Mouse (Mus musculus) cerebellum, postnatal 36 days (tissue): ENCODE data around the gene Prrx1.

ENCODE experiments used
- DNase-seq, 2 experiments: peaks; one replicate each; pipeline ENCODE4 v3.0.0; 2021 to 2022; ENCODE audit warnings: mixed read lengths in 2 of 2

Gene Prrx1

GRCm38 (mm10) chr1:163311006-163311836 is 2.3 kb downstream of the Prrx1 start:
- no peak for DNase-seq

DNA sequence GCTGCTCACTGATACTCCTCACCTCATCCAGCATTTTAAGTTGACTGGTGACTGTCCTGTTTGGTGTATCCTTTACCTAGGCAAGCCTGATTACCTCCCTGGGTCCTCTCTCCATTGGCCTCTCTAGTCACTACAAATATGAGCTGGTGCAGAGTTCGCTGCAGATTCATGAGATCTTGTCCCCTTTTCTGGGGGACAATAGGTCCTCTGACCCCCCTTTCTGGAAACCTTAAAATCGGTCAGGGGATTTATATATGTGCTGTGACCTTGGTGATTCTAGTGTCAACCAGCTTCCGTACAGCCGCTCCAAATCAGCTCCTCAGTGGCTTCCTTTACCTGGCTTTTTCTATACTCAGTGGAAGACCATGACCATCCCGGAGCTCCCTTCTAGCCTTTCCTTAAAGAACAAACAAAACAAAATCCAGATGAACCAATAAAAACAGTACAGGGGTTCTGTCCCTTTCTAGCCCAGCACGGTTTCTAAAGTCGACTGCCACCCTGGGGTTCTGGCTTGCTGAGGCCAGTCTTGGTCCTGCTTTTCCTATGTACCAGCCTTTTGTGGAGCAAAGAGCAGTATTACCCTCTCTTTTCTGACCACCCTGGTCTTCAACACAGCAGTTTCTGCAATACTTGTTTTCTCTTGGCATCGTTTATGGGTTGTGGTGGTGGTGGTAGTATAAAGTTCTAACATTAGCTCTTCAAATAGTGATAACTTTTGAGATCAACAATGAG is 3.3 kb downstream of the Prrx1 start:
- DNase-seq: no peak

- DNase-seq: no peak
Observed at GRCm38 (mm10) chr1:163309466-163309865, 4.0 kb downstream of the Prrx1 start.

DNA sequence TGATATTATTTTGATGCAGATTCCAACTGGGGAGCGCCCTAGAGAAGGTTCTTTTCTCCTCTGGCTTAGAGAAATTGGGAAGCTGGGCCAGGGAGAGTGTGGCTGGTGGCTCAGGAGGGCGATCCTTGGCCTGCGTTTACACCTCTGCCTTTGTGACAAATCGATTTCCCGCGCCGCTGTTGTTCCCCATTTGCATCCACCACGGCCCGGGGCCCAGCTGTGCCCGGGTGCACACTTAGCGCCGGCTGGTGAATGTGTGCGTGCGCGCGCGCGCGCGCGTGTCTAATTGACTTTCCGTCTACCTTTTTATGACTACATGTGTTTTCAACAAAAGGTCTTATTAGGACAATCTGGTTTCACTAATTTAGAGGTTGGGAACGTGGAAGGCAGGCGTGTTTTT is 4.9 kb downstream of the Prrx1 start:
- no peak for DNase-seq

DNA sequence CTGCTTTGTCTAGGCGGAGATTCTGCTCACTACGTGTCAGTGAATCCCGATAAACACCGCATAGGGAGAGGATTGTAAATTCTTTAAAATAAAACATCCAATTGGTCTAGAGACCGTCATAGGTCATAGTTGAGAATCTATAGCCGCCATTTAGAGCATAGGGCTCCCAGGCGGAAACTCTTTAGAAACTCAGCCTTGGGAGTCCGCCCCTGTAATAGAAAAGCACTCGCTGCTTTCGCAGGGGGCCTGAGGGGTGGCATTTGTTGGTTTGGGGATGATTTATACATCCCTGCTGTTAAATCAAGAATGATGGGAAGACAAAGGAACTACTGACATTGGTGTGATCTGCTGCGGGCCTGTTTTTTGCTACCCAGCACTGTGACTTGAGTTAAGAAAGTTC is 5.8 kb downstream of the Prrx1 start:
- DNase-seq: no peak

GRCm38 (mm10) chr1:163305956-163306355 is 7.6 kb downstream of the Prrx1 start:
- no peak for DNase-seq

- no peak for DNase-seq
Observed at GRCm38 (mm10) chr1:163304837-163305236, 8.7 kb downstream of the Prrx1 start.

DNA sequence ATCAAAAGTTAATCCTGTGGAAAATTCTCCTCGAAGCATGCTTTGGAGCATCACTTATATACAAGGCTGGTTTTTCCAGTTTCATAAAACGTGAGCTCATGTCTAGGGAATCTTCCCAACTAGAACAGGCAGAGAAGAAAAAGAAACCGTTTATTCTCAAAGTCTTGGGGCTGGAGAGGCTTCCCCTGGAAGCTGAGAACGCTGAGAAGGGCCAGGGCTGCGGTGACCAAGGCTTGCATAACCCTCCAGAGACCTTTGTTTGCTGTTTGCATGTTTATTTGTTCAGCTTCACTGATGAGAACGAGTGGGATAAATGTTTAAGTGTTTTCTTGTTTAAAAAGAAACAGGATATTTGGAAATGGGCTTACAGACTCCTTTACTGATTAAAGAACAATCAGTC is 11.2 kb downstream of the Prrx1 start:
- DNase-seq: no peak

DNA sequence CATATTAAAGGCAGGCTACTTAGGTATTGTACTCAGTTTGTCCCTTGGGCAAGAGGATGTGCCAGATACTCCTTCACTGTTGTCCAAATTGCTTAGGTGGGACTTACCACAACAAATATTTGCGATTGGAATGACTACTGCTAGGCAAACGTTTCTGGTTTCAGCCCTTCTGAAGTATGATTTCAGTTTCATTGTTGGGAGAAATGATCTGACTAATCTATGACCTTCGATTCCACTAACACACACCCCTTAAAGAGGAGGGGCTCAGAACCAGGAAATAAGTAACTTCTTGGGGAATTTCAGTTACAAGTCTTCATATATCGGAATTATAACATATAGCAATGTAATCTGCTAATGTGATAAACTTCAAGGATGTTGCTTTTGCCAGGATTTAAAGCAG is 20.4 kb downstream of the Prrx1 start:
- no peak for DNase-seq

GRCm38 (mm10) chr1:163291925-163292324 is 21.6 kb downstream of the Prrx1 start:
- no peak for DNase-seq

GRCm38 (mm10) chr1:163289131-163289530 is 24.4 kb downstream of the Prrx1 start:
- DNase-seq: no peak

DNA sequence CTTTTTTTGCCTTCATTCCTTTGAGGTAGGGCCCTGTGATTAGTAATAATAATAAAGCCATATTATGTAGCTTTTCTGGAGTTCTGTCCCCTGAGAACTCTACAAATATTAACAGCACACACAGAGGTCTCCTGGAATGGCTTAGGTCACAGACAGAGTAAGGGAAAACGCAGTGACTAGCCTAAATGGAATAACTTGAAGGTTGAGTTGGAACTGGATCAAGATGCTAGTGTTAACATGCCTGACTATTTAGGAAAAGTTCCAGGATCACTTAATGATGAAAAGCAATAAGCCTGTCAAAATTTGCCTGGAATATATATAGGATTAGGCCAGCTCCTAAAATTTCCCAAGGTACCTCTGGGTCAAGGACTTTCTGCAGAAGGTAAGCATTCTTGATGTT is 28.0 kb downstream of the Prrx1 start:
- DNase-seq: no peak

GRCm38 (mm10) chr1:163285136-163285535 is 28.4 kb downstream of the Prrx1 start:
- DNase-seq: no peak

- no peak for DNase-seq
Observed at GRCm38 (mm10) chr1:163283980-163284635, 29.4 kb downstream of the Prrx1 start.

DNA sequence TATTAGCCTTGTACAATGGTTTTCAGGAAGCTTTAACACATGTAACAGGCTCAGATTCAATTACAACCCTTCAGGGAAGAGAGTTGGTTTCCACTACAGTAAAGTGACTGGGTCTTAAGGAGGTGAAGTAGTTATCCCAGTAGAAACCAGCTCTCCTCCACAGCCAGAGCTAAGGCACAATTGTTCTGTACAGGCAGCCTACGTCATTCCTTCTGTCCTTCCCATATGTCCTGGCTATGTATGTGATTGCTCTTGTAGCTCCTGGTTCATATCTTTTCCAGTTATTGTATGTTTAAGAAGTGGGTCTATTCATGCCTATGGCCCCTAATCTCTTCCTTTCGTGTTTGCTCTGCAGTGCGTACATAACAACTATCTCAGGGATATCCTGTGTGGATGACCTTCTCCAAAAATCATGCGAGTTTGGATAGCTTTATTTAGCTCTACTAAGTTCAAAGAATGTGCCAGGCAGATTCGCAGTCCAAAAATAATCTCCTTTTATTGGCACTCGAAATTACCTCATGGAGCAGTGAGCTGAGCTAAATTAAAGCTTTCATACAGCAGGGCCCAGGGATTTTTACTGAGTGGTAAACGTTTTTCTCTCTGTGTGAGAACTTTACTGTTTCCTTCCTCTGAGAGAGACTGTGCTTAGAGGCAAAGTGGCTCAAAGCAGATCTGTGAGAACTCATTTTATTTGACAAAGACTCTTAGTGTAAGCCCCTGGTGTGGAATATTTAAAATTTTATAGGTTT is 31.9 kb downstream of the Prrx1 start:
- DNase-seq: no peak

- DNase-seq: no peak
Observed at GRCm38 (mm10) chr1:163280842-163281122, 32.7 kb downstream of the Prrx1 start.

- DNase-seq: no peak
Observed at GRCm38 (mm10) chr1:163280097-163280841, 33.2 kb downstream of the Prrx1 start.

- DNase-seq: no peak
Observed at GRCm38 (mm10) chr1:163277069-163277468, 36.4 kb downstream of the Prrx1 start.

- DNase-seq: no peak
Observed at GRCm38 (mm10) chr1:163274919-163275318, 38.6 kb downstream of the Prrx1 start.

GRCm38 (mm10) chr1:163273132-163273531 is 40.4 kb downstream of the Prrx1 start:
- DNase-seq: no peak

- no peak for DNase-seq
Observed at GRCm38 (mm10) chr1:163266853-163267538, 46.5 kb downstream of the Prrx1 start.

- no peak for DNase-seq
Observed at GRCm38 (mm10) chr1:163257298-163257697, 56.2 kb downstream of the Prrx1 start.
